Mouse (Mus musculus) megakaryocyte, embryonic 14.5 days (primary cell): ENCODE results near the gene Slc29a4. TPM values are rescaled to one million over a fixed set of nuclear protein-coding genes. Genes with fewer than 3 reads are reported as not detected.
A peak's percentile ranks its signal among the peaks of the same experiment; 100 is the strongest.

Source experiments
- H3K27me3 ChIP-seq: replicated peaks from 2 replicates; pipeline ENCODE3; 2012; ENCODE audit warnings: inconsistent platforms
- H3K36me3 ChIP-seq: replicated peaks from 2 replicates; pipeline ENCODE3; 2012; ENCODE audit warnings: low read length, inconsistent platforms, mixed read lengths
- H3K4me1 ChIP-seq: 2 replicates; pipeline ENCODE4 v1.6.1; 2012; ENCODE audit warnings: inconsistent platforms
- H3K4me3 ChIP-seq: replicated peaks from 2 replicates; pipeline ENCODE3; 2012; ENCODE audit warnings: moderate library complexity, mild to moderate bottlenecking, inconsistent platforms
- H3K9me3 ChIP-seq: 2 replicates; pipeline ENCODE4 v1.6.1; 2012; ENCODE audit warnings: inconsistent platforms
- FLI1 ChIP-seq: IDR thresholded peaks from 2 replicates; pipeline ENCODE4 v1.6.1; 2012; ENCODE audit warnings: low read length, inconsistent platforms, mixed read lengths
- GATA1 ChIP-seq: IDR thresholded peaks from 3 replicates; pipeline ENCODE4 v1.6.1; 2012; ENCODE audit warnings: mixed read lengths, low read length, inconsistent platforms, borderline replicate concordance
- polyA plus RNA-seq: library from polyadenylated mRNA; stranded (reverse); fragments of >175 nt; gene quantifications from 2 replicates; pipeline ENCODE4 v1.2.3, GENCODE M21; 2012; ENCODE audit warnings: low replicate concordance; ENCODE audit not compliant: insufficient read depth

Slc29a4 gene
- polyA plus RNA-seq, 1 experiment = 0.04 TPM

DNA sequence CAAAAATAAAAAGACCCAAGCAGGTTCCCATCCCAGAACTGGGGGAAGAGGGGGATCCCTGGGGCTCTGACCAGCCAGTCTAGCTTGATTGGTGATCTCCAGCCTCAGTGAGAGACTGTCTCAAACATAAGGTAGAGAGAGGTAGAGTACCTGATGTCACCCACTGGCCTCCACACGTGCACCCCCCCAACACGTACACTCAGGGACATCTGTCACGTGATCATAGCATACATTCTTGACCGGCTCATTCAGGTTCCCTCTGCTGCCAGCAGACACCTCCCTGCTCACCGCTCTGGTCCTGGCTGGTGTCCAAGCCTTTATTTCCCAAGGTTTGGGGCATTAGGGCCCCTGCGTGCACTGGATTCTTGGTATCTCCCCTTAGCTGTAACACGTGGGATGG lies 17.1 kb downstream of the Slc29a4 start:
- Histone ChIP-seq H3K9me3 (peaks cover 24% of the 10 kb centered on the region), H3K4me1 (no peaks in the 10 kb centered on the region), H3K27me3 (peaks cover 41% of the 10 kb centered on the region), H3K4me3 (no peak overlapping the region), H3K36me3 (no peaks in the 10 kb centered on the region)
- TF ChIP-seq GATA1 (no peak), FLI1 (no peak)

DNA sequence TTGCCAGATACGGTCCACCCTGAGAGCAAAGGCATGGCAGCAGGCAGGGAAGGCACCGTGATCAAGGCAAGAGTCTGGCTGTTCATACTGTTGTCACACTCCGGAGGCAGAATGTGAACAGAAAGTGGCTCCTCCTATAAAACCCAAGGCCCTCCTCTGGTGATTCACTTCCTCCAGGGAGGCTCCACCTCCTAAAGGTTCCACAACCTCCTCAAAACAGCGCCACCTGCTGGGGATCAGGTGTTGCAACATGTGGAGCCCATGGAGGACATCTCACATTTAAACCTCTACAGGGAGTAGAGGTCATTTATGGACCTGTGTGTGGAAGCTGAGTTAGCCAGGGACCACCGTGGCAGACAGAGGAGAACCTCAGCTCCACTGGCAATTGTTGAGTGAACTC lies 20.1 kb downstream of the Slc29a4 start:
- TF ChIP-seq GATA1 = no peak
- TF ChIP-seq FLI1 = no peak
- H3K4me3 ChIP-seq = no peak overlapping the region
- no peaks in the 10 kb centered on the region; the same call in 1 of the 2 replicates for H3K4me1 ChIP-seq
- peaks cover 50% of the 10 kb centered on the region for H3K27me3 ChIP-seq
- peaks cover 24% of the 10 kb centered on the region for H3K9me3 ChIP-seq
- H3K36me3 ChIP-seq = no peaks in the 10 kb centered on the region

DNA sequence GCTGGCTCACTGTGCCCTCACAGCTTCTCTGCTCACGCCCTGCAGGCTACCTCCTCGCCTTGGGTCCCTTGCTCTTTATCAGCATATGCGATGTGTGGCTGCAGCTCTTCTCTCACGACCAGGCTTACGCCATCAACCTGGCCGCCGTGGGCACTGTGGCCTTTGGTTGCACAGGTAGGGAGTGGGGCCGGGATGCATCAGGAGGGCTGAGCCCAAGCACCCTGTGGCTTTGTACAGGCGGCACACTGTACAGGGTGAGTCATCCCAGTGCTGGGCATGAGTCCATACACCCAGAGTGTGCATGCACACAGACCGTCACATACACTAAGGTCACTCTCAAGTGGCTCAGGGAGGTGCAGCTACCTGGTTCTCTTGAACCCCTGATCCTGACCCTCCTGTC lies 21.7 kb downstream of the Slc29a4 start:
- Histone ChIP-seq H3K9me3 (peaks cover 24% of the 10 kb centered on the region), H3K36me3 (no peaks in the 10 kb centered on the region), H3K4me1 (no peaks in the 10 kb centered on the region; the same call in 1 of the 2 replicates), H3K27me3 (peaks cover 54% of the 10 kb centered on the region), H3K4me3 (peak overlapping the region; percentile 46)
- no peak for TF ChIP-seq FLI1
- no peak for TF ChIP-seq GATA1

DNA sequence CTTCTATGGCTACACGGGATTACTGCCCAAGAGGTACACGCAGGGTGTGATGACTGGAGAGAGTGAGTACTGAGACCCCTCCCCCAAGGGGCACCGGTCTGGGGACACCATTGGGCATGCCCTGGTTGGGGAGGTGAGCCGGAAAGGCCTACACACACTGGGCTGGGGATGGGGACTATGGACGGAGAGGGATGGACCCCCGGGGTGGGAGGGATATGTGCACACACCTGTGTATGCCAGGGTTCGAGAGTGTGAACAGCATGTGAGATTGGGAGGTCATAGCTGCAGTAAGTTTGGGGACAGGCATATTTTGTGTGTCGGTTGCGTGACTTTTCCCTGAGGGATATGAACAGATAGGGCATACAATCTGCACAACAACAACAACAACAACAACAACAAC lies 22.7 kb downstream of the Slc29a4 start:
- TF ChIP-seq GATA1 (no peak), FLI1 (no peak)
- peaks cover 24% of the 10 kb centered on the region for H3K9me3 ChIP-seq
- no peaks in the 10 kb centered on the region; the same call in 1 of the 2 replicates for H3K4me1 ChIP-seq
- H3K27me3 ChIP-seq = peaks cover 56% of the 10 kb centered on the region
- no peaks in the 10 kb centered on the region for H3K36me3 ChIP-seq
- no peak overlapping the region for H3K4me3 ChIP-seq

DNA sequence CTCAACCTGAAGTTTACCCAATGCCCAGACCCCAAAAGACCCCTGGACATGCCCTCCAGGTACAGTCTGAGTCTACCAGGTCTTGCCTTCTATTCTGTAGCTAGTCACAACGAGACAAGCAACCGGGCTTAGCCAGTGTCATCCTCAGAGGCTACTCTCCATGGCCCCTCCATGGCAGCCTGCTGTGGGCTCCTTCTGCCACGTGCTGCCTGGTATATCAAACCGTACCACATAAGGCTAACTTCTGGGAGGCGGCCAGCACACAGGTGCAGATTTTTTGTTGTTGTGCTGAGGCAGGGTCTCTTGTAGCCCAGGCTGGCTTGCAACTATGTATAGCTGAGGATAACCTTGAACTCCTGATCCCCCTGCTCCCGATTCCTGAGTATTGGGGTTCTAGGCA lies 23.7 kb downstream of the Slc29a4 start:
- H3K9me3 ChIP-seq = peaks cover 18% of the 10 kb centered on the region
- H3K4me1 ChIP-seq = no peaks in the 10 kb centered on the region; the same call in 1 of the 2 replicates
- no peaks in the 10 kb centered on the region for H3K36me3 ChIP-seq
- peaks cover 54% of the 10 kb centered on the region for H3K27me3 ChIP-seq
- no peak for TF ChIP-seq GATA1
- no peak overlapping the region for H3K4me3 ChIP-seq

DNA sequence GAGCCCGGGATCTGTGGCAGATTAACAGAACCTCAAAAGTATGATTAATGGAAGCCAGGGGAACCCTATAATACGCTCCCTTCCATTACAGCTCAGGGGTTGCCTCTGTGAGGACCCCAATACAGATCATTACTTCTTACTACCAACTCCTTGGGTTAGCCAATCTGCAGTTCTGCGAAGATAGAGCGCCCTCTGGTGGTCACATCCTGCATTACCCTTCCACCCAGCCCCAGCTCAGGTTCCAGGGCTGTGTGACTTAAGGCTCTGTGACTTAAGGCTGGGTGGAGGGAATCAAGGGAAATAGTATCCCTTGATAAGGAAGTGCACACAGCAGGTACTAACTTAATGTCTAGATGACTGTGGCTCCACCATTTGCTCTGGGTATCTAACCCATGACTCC lies 25.7 kb downstream of the Slc29a4 start:
- Histone ChIP-seq H3K4me1 (no peaks in the 10 kb centered on the region; the same call in 1 of the 2 replicates), H3K9me3 (0 out of 2 replicates have a peak, but pooled peaks cover 4% of the 10 kb centered on the region), H3K36me3 (no peaks in the 10 kb centered on the region), H3K4me3 (no peak overlapping the region), H3K27me3 (peaks cover 65% of the 10 kb centered on the region)
- TF ChIP-seq FLI1 (no peak), GATA1 (no peak)

DNA sequence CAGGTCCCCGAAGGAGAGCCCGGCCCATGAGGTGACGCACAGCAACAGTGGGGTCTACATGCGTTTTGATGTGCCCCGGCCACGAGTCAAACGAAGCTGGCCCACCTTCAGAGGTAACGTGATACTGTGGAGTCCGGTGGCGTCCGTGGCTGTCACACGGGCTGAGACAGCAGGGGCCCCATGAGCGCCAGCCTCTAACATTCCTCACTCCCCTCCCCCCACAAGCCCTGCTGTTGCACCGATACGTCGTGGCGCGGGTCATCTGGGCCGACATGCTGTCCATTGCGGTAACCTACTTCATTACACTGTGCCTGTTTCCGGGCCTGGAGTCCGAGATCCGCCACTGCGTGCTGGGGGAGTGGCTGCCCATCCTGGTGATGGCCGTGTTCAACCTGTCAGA lies 26.2 kb downstream of the Slc29a4 start:
- peaks cover 65% of the 10 kb centered on the region for H3K27me3 ChIP-seq
- TF ChIP-seq FLI1 (no peak), GATA1 (no peak)
- H3K36me3 ChIP-seq = no peaks in the 10 kb centered on the region
- H3K4me3 ChIP-seq = no peak overlapping the region
- H3K4me1 ChIP-seq = peaks cover 2% of the 10 kb centered on the region
- 0 out of 2 replicates have a peak, but pooled peaks cover 4% of the 10 kb centered on the region for H3K9me3 ChIP-seq

DNA sequence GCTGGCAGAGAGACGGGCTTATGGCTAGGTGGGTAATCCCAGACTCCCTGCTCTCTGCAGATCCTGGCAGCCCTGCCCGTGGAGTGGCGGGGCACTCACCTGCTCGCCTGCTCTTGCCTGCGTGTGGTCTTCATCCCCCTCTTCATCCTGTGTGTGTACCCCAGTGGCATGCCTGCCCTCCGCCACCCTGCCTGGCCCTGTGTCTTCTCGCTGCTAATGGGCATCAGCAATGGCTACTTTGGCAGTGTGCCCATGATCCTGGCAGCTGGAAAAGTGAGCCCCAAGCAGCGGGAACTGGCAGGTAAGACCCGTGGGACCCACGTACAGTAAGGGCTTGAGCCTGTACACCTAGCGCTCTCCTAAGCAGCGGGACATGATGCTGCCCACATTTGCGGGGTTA lies 27.6 kb downstream of the Slc29a4 start:
- no peaks in the 10 kb centered on the region for H3K9me3 ChIP-seq
- no peak for TF ChIP-seq FLI1
- no peak for TF ChIP-seq GATA1
- H3K36me3 ChIP-seq = no peaks in the 10 kb centered on the region
- H3K27me3 ChIP-seq = peaks cover 53% of the 10 kb centered on the region
- peak overlapping the region; percentile 16 for H3K4me3 ChIP-seq
- peaks cover 7% of the 10 kb centered on the region for H3K4me1 ChIP-seq

DNA sequence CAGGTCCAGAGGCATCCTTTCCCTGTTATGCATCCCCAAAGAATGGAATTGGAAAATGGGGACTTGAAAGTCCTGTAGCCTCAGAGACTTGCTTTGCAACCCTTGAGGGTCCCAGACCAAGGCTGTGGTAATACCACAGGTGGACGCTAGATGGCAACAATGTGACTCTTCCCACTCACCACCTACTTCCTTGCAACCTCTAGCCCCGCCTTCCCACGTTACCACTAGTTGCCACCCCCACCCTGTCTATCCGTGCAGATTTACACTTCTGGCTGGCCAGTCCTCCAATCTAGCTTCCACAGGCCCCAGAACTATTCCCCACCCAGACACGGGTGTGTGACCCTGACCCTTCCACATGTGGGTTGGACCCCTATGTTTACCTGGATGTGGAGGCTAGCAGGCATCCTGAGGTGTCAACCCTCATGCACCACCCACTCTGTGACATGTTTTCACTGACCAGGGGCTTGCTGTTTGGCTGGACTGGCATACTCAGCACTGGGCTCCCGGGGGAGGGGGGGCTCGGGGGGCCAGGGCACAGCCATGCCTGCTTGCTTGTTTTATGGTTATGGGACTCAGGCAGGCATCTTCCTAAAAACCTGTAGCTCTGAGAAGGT lies 31.3 kb downstream of the Slc29a4 start:
- Histone ChIP-seq H3K36me3 (peaks cover 33% of the 10 kb centered on the region), H3K4me3 (peak overlapping the region; percentile 80), H3K27me3 (peaks cover 25% of the 10 kb centered on the region), H3K4me1 (peaks cover 13% of the 10 kb centered on the region), H3K9me3 (peaks cover 13% of the 10 kb centered on the region)
- no peak for TF ChIP-seq GATA1
- TF ChIP-seq FLI1 = no peak

DNA sequence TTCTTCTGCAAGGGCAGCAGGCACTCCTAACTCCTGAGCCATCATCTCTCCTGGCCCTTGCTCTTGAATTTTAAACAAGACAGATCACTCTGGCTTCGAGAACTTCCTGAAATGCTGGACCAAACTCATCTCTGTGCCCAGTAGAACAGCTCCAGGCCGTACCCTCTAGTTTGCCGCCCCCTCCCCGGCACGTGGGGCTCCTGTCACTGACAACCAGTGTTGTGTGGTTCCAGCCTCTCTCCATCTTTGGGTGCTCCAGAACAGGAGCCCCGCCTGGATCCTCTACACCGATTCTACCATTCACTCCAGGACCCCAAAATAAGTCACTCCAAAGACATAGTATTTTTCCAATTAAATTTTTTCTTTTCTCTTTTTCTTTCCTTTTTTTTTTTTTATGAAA lies 32.0 kb downstream of the Slc29a4 start:
- no peak overlapping the region for H3K4me3 ChIP-seq
- peaks cover 13% of the 10 kb centered on the region for H3K9me3 ChIP-seq
- H3K4me1 ChIP-seq = peaks cover 13% of the 10 kb centered on the region
- no peak for TF ChIP-seq FLI1
- no peak for TF ChIP-seq GATA1
- peaks cover 21% of the 10 kb centered on the region for H3K27me3 ChIP-seq
- peaks cover 40% of the 10 kb centered on the region for H3K36me3 ChIP-seq
